Mouse (Mus musculus) stomach, embryonic 16.5 days (tissue): ENCODE data around the gene Ube3c. TPM values are rescaled to one million over a fixed set of nuclear protein-coding genes. Genes with fewer than 3 reads are reported as not detected.
A peak's percentile ranks its signal among the peaks of the same experiment; 100 is the strongest.
"Not testable (repeated sequence)": the region's sequence is repeated elsewhere in the genome, so short reads cannot be mapped to it uniquely, and the experiment has no call there.

Source experiments
- ATAC-seq: fragments of 200-750 bp; cut with Nextera tagmentation; 2 replicates; pipeline ENCODE4 v1.8.0; 2017; ENCODE audit warnings: moderate number of reproducible peaks, moderate TSS enrichment; ENCODE audit not compliant: insufficient read depth, low FRiP score
- H3K27ac ChIP-seq: fragments of 300-500 bp; sonication (generic); 2 replicates; pipeline ENCODE4 v1.5.1; 2014; ENCODE audit warnings: low read length
- H3K27me3 ChIP-seq: fragments of 300-500 bp; sonication (generic); 2 replicates; pipeline ENCODE4 v1.6.1; 2014; ENCODE audit warnings: low read length, control low read depth, mixed read lengths; ENCODE audit not compliant: control insufficient read depth, insufficient read depth
- H3K36me3 ChIP-seq: fragments of 300-500 bp; sonication (generic); 2 replicates; pipeline ENCODE4 v1.6.1; 2014; ENCODE audit warnings: low read length; ENCODE audit not compliant: control insufficient read depth, insufficient read depth
- H3K4me1 ChIP-seq: fragments of 300-500 bp; sonication (generic); 2 replicates; pipeline ENCODE4 v1.6.1; 2014; ENCODE audit warnings: low read length, control low read depth, mixed read lengths; ENCODE audit not compliant: control insufficient read depth, insufficient read depth
- H3K4me2 ChIP-seq: fragments of 300-500 bp; sonication (generic); 2 replicates; pipeline ENCODE4 v1.6.1; 2014; ENCODE audit warnings: low read depth, low read length, mixed read lengths
- H3K4me3 ChIP-seq: fragments of 300-500 bp; sonication (generic); replicated peaks from 2 replicates; pipeline ENCODE4 v1.5.1; 2014; ENCODE audit warnings: mild to moderate bottlenecking, low read length
- H3K9ac ChIP-seq: fragments of 300-500 bp; sonication (generic); 2 replicates; pipeline ENCODE4 v1.6.1; 2014; ENCODE audit warnings: low read length
- H3K9me3 ChIP-seq: fragments of 300-500 bp; sonication (generic); replicated peaks from 2 replicates; pipeline ENCODE4 v1.6.1; 2016; ENCODE audit warnings: low read length, control low read depth; ENCODE audit not compliant: control insufficient read depth
- WGBS: fragments of 180-500 bp; shearing (Covaris S2); extraction: QIAGEN DNeasy Blood & Tissue Kit; methylation state at CpG from one replicate; pipeline ENCODE4 v1.1.7; 2014; 5-methylcytosine and 5-hydroxymethylcytosine counted together
- polyA plus RNA-seq: library from polyadenylated mRNA; unstranded; fragments of >200 nt; fragmentation: Nextera tagmentation; extraction: Ambion mirVana; gene quantifications from 2 replicates; pipeline ENCODE4 v1.2.1, GENCODE M21; 2015

Ube3c gene
- polyA plus RNA-seq = 12.5 and 14.1 TPM in 2 replicates

GRCm38 (mm10) chr5:29568848-29569377, at the start of gene Ube3c:
Gene Ube3c, plus strand, starts transcription at chr5:29569242.
- peak; percentile 97 for ATAC-seq
- peak within 1 kb of the TSS; percentile 95 for H3K4me3 ChIP-seq
- peak within 1 kb of the TSS; percentile 95 for H3K27ac ChIP-seq
- no peaks in the 10 kb centered on the region for H3K9me3 ChIP-seq
- H3K9ac ChIP-seq = peak within 1 kb of the TSS; percentile 85
- H3K4me2 ChIP-seq = peak within 1 kb of the TSS; percentile 98
- WGBS = under 1% methylated on average over 72 of the region's 72 CpGs
- H3K27me3 ChIP-seq = no peaks in the 10 kb centered on the region
- H3K4me1 ChIP-seq = peaks cover 14% of the 10 kb centered on the region
- no peaks in the 10 kb centered on the region for H3K36me3 ChIP-seq

- no peak overlapping the region for H3K4me2 ChIP-seq
- H3K4me1 ChIP-seq = no peaks in the 10 kb centered on the region
- H3K4me3 ChIP-seq = no peak overlapping the region
- ATAC-seq = no peak
- H3K27me3 ChIP-seq = no peaks in the 10 kb centered on the region
- no peak overlapping the region for H3K9ac ChIP-seq
- WGBS = 69% methylated on average over 5 of the region's 5 CpGs
- H3K9me3 ChIP-seq = no peaks in the 10 kb centered on the region
- no peak overlapping the region for H3K27ac ChIP-seq
- no peaks in the 10 kb centered on the region for H3K36me3 ChIP-seq
These were observed 8.9 kb upstream of the Ube3c start for GRCm38 (mm10) chr5:29560111-29560510.

GRCm38 (mm10) chr5:29560667-29561066, 8.4 kb upstream of the Ube3c start:
- ATAC-seq = no peak
- Histone ChIP-seq H3K36me3 (no peaks in the 10 kb centered on the region), H3K27me3 (no peaks in the 10 kb centered on the region), H3K9me3 (no peaks in the 10 kb centered on the region), H3K4me1 (no peaks in the 10 kb centered on the region), H3K9ac (no peak overlapping the region), H3K27ac (no peak overlapping the region), H3K4me3 (no peak overlapping the region), H3K4me2 (no peak overlapping the region)
- 88% methylated on average over 2 of the region's 2 CpGs for WGBS

- peak; percentile 82 for ATAC-seq
- peak overlapping the region; percentile 98 for H3K4me2 ChIP-seq
- peak overlapping the region; percentile 95 for H3K27ac ChIP-seq
- no peaks in the 10 kb centered on the region for H3K9me3 ChIP-seq
- peaks cover 14% of the 10 kb centered on the region for H3K4me1 ChIP-seq
- peak overlapping the region; percentile 95 for H3K4me3 ChIP-seq
- WGBS = 3% methylated on average over 67 of the region's 67 CpGs
- H3K27me3 ChIP-seq = no peaks in the 10 kb centered on the region
- peak overlapping the region; percentile 85 for H3K9ac ChIP-seq
- H3K36me3 ChIP-seq = no peaks in the 10 kb centered on the region
These were observed 587 bp downstream of the Ube3c start for GRCm38 (mm10) chr5:29569378-29570280.

GRCm38 (mm10) chr5:29574286-29574685, 5.2 kb downstream of the Ube3c start:
- not testable (repeated sequence) for H3K27me3 ChIP-seq, H3K36me3 ChIP-seq, H3K4me2 ChIP-seq, H3K9me3 ChIP-seq, ATAC-seq, H3K4me3 ChIP-seq, H3K27ac ChIP-seq, H3K9ac ChIP-seq
- WGBS = 85% methylated on average over 11 of the region's 11 CpGs
- H3K4me1 ChIP-seq = peaks cover 14% of the 10 kb centered on the region

GRCm38 (mm10) chr5:29575085-29575484, 6.0 kb downstream of the Ube3c start:
- no peak overlapping the region for H3K27ac ChIP-seq
- no peak for ATAC-seq
- 19% methylated on average over 2 of the region's 2 CpGs for WGBS
- no peaks in the 10 kb centered on the region for H3K36me3 ChIP-seq
- H3K4me3 ChIP-seq = no peak overlapping the region
- no peak overlapping the region for H3K9ac ChIP-seq
- peaks cover 11% of the 10 kb centered on the region for H3K4me1 ChIP-seq
- H3K9me3 ChIP-seq = no peaks in the 10 kb centered on the region
- no peak overlapping the region for H3K4me2 ChIP-seq
- H3K27me3 ChIP-seq = no peaks in the 10 kb centered on the region

GRCm38 (mm10) chr5:29577795-29578631, 9.0 kb downstream of the Ube3c start:
- H3K4me3 ChIP-seq = no peak overlapping the region
- no peaks in the 10 kb centered on the region for H3K4me1 ChIP-seq

GRCm38 (mm10) chr5:29583880-29584595, 15.0 kb downstream of the Ube3c start:
- Histone ChIP-seq H3K4me3 (no peak overlapping the region), H3K36me3 (0 out of 2 replicates have a peak, but pooled peaks cover under 1% of the 10 kb centered on the region), H3K27ac (no peak overlapping the region), H3K27me3 (no peaks in the 10 kb centered on the region), H3K4me1 (peaks cover 4% of the 10 kb centered on the region; the same call in 1 of the 2 replicates), H3K9ac (no peak overlapping the region), H3K4me2 (no peak overlapping the region), H3K9me3 (no peaks in the 10 kb centered on the region)
- peak; percentile 29; the same call in 1 of the 2 replicates for ATAC-seq
- 64% methylated on average over 2 of the region's 2 CpGs for WGBS

More at GRCm38 (mm10) chr5:29577795-29578631, 9.0 kb downstream of the Ube3c start:
- Histone ChIP-seq H3K36me3 (no peaks in the 10 kb centered on the region), H3K9ac (no peak overlapping the region), H3K27me3 (no peaks in the 10 kb centered on the region), H3K27ac (no peak overlapping the region), H3K9me3 (no peaks in the 10 kb centered on the region), H3K4me2 (no peak overlapping the region)
- no peak for ATAC-seq
- 82% methylated on average over 4 of the region's 4 CpGs for WGBS
